30 mouse cellular contexts compared by ENCODE assay signal in genomic region chr3:98368283-98368682, GRCm38 (mm10). TPM values are rescaled to one million over a fixed set of nuclear protein-coding genes. Genes with fewer than 3 reads are reported as not detected.
DNase-seq lines count a peak whose midpoint lies in the region; ATAC-seq and TF ChIP-seq lines count a peak whose summit lies in the region.
"Had no signal": no experiment of that assay in that cellular context is flagged by ENCODE, and none has a peak within 500 bp of the region (broad histone marks: within the 10 kb centered on the region; RNA-seq: fewer than 3 reads in every experiment).

No protein-coding gene starts in this region.

- H3K9me3 ChIP-seq in heart, embryonic 11.5 days (replicated peaks; ENCODE audit: control insufficient read depth, low read length), result no peaks in the 10 kb centered on the region
- H3K9me3 ChIP-seq: embryonic facial prominence, embryonic 13.5 days; forebrain, embryonic 15.5 days; hindbrain, embryonic 15.5 days; liver, embryonic 12.5 days; midbrain, embryonic 13.5 days; stomach, embryonic 15.5 days had no signal

- no peak overlapping the region for H3K27ac ChIP-seq in heart, embryonic 11.5 days (ENCODE audit: low read depth, low read length)
- peak overlapping the region; percentile 5; the same call in 1 of the 2 replicates for H3K27ac ChIP-seq in testis, adult 2 months (ENCODE audit: control insufficient read depth, insufficient read depth, low read depth, low read length)
- H3K27ac ChIP-seq: embryonic facial prominence, embryonic 13.5 days; forebrain, embryonic 10.5 days; forebrain, embryonic 15.5 days; hindbrain, embryonic 10.5 days; hindbrain, embryonic 15.5 days; liver, embryonic 12.5 days; macrophage; midbrain, embryonic 13.5 days; neural tube, embryonic 13.5 days; stomach, embryonic 15.5 days had no signal

- H3K4me2 ChIP-seq in heart, embryonic 11.5 days, result no peak overlapping the region
- H3K4me2 ChIP-seq: embryonic facial prominence, embryonic 13.5 days; forebrain, embryonic 15.5 days; heart, embryonic 12.5 days; hindbrain, embryonic 15.5 days; liver, embryonic 12.5 days; midbrain, embryonic 13.5 days; neural tube, embryonic 13.5 days; stomach, embryonic 15.5 days had no signal

- H3K27me3 ChIP-seq in heart, embryonic 11.5 days (ENCODE audit: control insufficient read depth, insufficient read depth, low read length), result no peaks in the 10 kb centered on the region
- no peaks in the 10 kb centered on the region for H3K27me3 ChIP-seq in testis, adult 2 months (ENCODE audit: control insufficient read depth, insufficient read depth, low read length)
- H3K27me3 ChIP-seq: embryonic facial prominence, embryonic 13.5 days; forebrain, embryonic 15.5 days; heart, embryonic 12.5 days; hindbrain, embryonic 15.5 days; liver, embryonic 12.5 days; midbrain, embryonic 13.5 days; neural tube, embryonic 13.5 days; Patski; stomach, embryonic 15.5 days had no signal

- TF ChIP-seq POLR2A in testis, adult 2 months (IDR thresholded peaks at IDR 0.05; ENCODE audit: control insufficient read depth, low read depth, low read length), result no peak

- no peak overlapping the region for H3K9ac ChIP-seq in heart, embryonic 11.5 days (ENCODE audit: low read depth, low read length)
- H3K9ac ChIP-seq: embryonic facial prominence, embryonic 13.5 days; forebrain, embryonic 15.5 days; heart, embryonic 12.5 days; hindbrain, embryonic 15.5 days; liver, embryonic 12.5 days; liver, postnatal 0 days; midbrain, embryonic 13.5 days; neural tube, embryonic 13.5 days; stomach, embryonic 15.5 days had no signal

- 60% methylated on average over 4 of the region's 4 CpGs for WGBS in heart, embryonic 11.5 days (ENCODE audit: insufficient replicate concordance)

- no peak overlapping the region for H3K4me3 ChIP-seq in heart, embryonic 11.5 days (ENCODE audit: low read depth, low read length)
- H3K4me3 ChIP-seq in testis, adult 2 months (ENCODE audit: control insufficient read depth, low read depth, low read length), result no peak overlapping the region
- H3K4me3 ChIP-seq: embryonic facial prominence, embryonic 13.5 days; forebrain, embryonic 10.5 days; forebrain, embryonic 15.5 days; heart, embryonic 12.5 days; hindbrain, embryonic 10.5 days; hindbrain, embryonic 15.5 days; liver, embryonic 12.5 days; midbrain, embryonic 13.5 days; neural tube, embryonic 13.5 days; stomach, embryonic 15.5 days had no signal

- H3K36me3 ChIP-seq in heart, embryonic 11.5 days (ENCODE audit: control insufficient read depth, insufficient read depth, low read length), result no peaks in the 10 kb centered on the region
- no peaks in the 10 kb centered on the region for H3K36me3 ChIP-seq in testis, adult 2 months (ENCODE audit: control insufficient read depth, insufficient read depth, low read length)
- H3K36me3 ChIP-seq: embryonic facial prominence, embryonic 13.5 days; forebrain, embryonic 10.5 days; forebrain, embryonic 15.5 days; heart, embryonic 12.5 days; hindbrain, embryonic 10.5 days; hindbrain, embryonic 15.5 days; liver, embryonic 12.5 days; midbrain, embryonic 13.5 days; neural tube, embryonic 13.5 days; stomach, embryonic 15.5 days had no signal

- TF ChIP-seq CTCF in testis, adult 2 months (IDR thresholded peaks at IDR 0.05; ENCODE audit: control insufficient read depth, insufficient read depth, insufficient replicate concordance, low read depth, low read length), result no peak

- no peaks in the 10 kb centered on the region for H3K4me1 ChIP-seq in heart, embryonic 11.5 days (ENCODE audit: control insufficient read depth, insufficient read depth, low read length)
- H3K4me1 ChIP-seq in testis, adult 2 months (ENCODE audit: control insufficient read depth, insufficient read depth, low read length), result no peaks in the 10 kb centered on the region
- H3K4me1 ChIP-seq: embryonic facial prominence, embryonic 13.5 days; forebrain, embryonic 10.5 days; forebrain, embryonic 15.5 days; heart, embryonic 12.5 days; hindbrain, embryonic 10.5 days; hindbrain, embryonic 15.5 days; liver, embryonic 12.5 days; midbrain, embryonic 13.5 days; neural tube, embryonic 13.5 days; stomach, embryonic 15.5 days had no signal

- DNase-seq in heart, adult 8-10 months (ENCODE audit: low spot score), result peak; percentile 14
- DNase-seq in testis, postnatal 14 days (ENCODE audit: low spot score), result no peak
- peak; percentile 63 for DNase-seq in kidney, postnatal 14 days
- DNase-seq in right cerebral cortex, postnatal 36 days (ENCODE audit: low spot score in 2 of 2), result no peak
- no peak for DNase-seq in ovary, postnatal 10 days (ENCODE audit: low spot score)
- DNase-seq: adrenal gland, postnatal 14 days; cerebellum, adult 11 months; cerebellum, adult 9-10 months; cerebellum, postnatal 36 days; layer of hippocampus, postnatal 36 days; left cerebral cortex, postnatal 4 days; liver, postnatal 0 days; thymus, adult 18-20 months; thymus, postnatal 25 days had no signal

- ATAC-seq in heart, embryonic 11.5 days (replicated peaks; ENCODE audit: insufficient number of reproducible peaks, low FRiP score, low TSS enrichment), result no peak
- ATAC-seq: forebrain, embryonic 15.5 days; inflammation-experienced regulatory T-cells, adult 6 months; liver, embryonic 12.5 days; liver, postnatal 0 days; midbrain, embryonic 13.5 days; Patski had no signal

RNA-seq across cellular contexts. Expression of gene Zfp697, which starts 14.0 kb away (rescaled TPM):
- 1 to 10 TPM; 6.9 to 8.7 (median 7.4) TPM for total RNA-seq in heart, adult 8-10 months (2022)
- 8.2 and 12.1 TPM in 2 replicates for polyA plus RNA-seq in heart, embryonic 11.5 days (2014; fragmentation: Nextera tagmentation; extraction: Ambion mirVana)
- polyA plus RNA-seq in testis, adult 2 months (2012; rRNA removed), result 1.1 and 1.2 TPM in 2 replicates
- total RNA-seq: megakaryocyte-erythroid progenitor cell, adult 5-6 weeks had no signal
- polyA plus RNA-seq: inflammation-experienced regulatory T-cells, adult 6 months had no signal

RNA-seq across cellular contexts. Expression of gene Phgdh, which starts 28.5 kb away (rescaled TPM):
- 1 to 10 TPM; 1.1 to 1.8 (median 1.5) TPM for total RNA-seq in heart, adult 8-10 months (2022)
- polyA plus RNA-seq in heart, embryonic 11.5 days (2014; fragmentation: Nextera tagmentation; extraction: Ambion mirVana), result 116 and 119 TPM in 2 replicates
- 18.1 and 18.2 TPM in 2 replicates for polyA plus RNA-seq in testis, adult 2 months (2012; rRNA removed)

Comparison
In these comparisons a context has a peak if more than half of its experiments do, and no peak if none do; other contexts are left out.
1. DNase-seq: peak in heart, adult 8-10 months (single experiment) and kidney, postnatal 14 days (single experiment); none in testis, postnatal 14 days (single experiment), right cerebral cortex, postnatal 36 days (0 of 2) and ovary, postnatal 10 days (single experiment).